Mouse (Mus musculus) adrenal gland, postnatal 36 days (tissue): ENCODE measurements at regions not wholly inside any gene's neighbourhood (a gene's known extent, or its start where the extent isn't known, plus 50 kb on each side); places are given as distances from the start of the nearest gene placed in this dataset.

Source experiments
- DNase-seq, 2 experiments: peaks; one replicate each; pipeline ENCODE4 v3.0.0; 2021; ENCODE audit warnings: mixed read lengths in 1 of 2
- microRNA-seq: library from miRNA; unstranded; fragments of <30 nt; microRNA quantifications from one replicate; pipeline ENCODE4 v1.2.0, GENCODE M21; 2021

GRCm38 (mm10) chr15:68362081-68363057 is 1861.7 kb upstream of the Lrrc6 start:
- peak; percentile 59 to 60 for DNase-seq

GRCm38 (mm10) chr15:68360956-68361908 is 1860.5 kb upstream of the Lrrc6 start:
- DNase-seq: peak in 1 of 2 experiments; percentile 12

- DNase-seq: no peak
Observed at GRCm38 (mm10) chr15:68359496-68359895, 1858.8 kb upstream of the Lrrc6 start.

GRCm38 (mm10) chr15:68355957-68356356 is 1855.2 kb upstream of the Lrrc6 start:
- no peak for DNase-seq

GRCm38 (mm10) chr15:68344652-68345051 is 1843.9 kb upstream of the Lrrc6 start:
- DNase-seq: no peak

- DNase-seq: peak; percentile 79 to 84
Observed at GRCm38 (mm10) chr15:68342542-68342941, 1841.8 kb upstream of the Lrrc6 start.

GRCm38 (mm10) chr15:68341056-68341455 is 1840.3 kb upstream of the Lrrc6 start:
- no peak for DNase-seq

GRCm38 (mm10) chr15:68337264-68337663 is 1836.6 kb upstream of the Lrrc6 start:
- DNase-seq: no peak

- DNase-seq: no peak
Observed at GRCm38 (mm10) chr15:68335837-68336236, 1835.1 kb upstream of the Lrrc6 start.

GRCm38 (mm10) chr15:68316116-68316515 is 1815.4 kb upstream of the Lrrc6 start:
- no peak for DNase-seq

Small RNA genes lying in the stretch of these regions (microRNA-seq; reads per million reads assigned to microRNA genes)
- gene Mir30b (300 reads per million, percentile 65 among the genes with 10 or more reads in this experiment), gene Mir30d (17,634 reads per million, percentile 96 among the genes with 10 or more reads in this experiment)
